Mouse (Mus musculus) heart, embryonic 13.5 days (tissue): ENCODE measurements around the gene Ptrh2. TPM values are rescaled to one million over a fixed set of nuclear protein-coding genes. Genes with fewer than 3 reads are reported as not detected.

ENCODE experiments used
- ATAC-seq: fragments of 200-750 bp; cut with Nextera tagmentation; 2 replicates; pipeline ENCODE4 v1.8.0; 2017; ENCODE audit warnings: moderate TSS enrichment; ENCODE audit not compliant: insufficient number of reproducible peaks, low FRiP score, low TSS enrichment; ENCODE audit errors: extremely low read depth
- H3K27ac ChIP-seq: fragments of 300-500 bp; sonication (generic); replicated peaks from 2 replicates; pipeline ENCODE4 v1.5.1; 2015; ENCODE audit warnings: moderate library complexity, mild to moderate bottlenecking, inconsistent platforms
- H3K27me3 ChIP-seq: fragments of 300-500 bp; sonication (generic); replicated peaks from 2 replicates; pipeline ENCODE4 v1.6.1; 2015; ENCODE audit warnings: mild to moderate bottlenecking, inconsistent platforms
- H3K36me3 ChIP-seq: fragments of 300-500 bp; sonication (generic); 2 replicates; pipeline ENCODE4 v1.6.1; 2015; ENCODE audit warnings: mild to moderate bottlenecking, inconsistent platforms
- H3K4me1 ChIP-seq: fragments of 300-500 bp; sonication (generic); 2 replicates; pipeline ENCODE4 v1.6.1; 2015; ENCODE audit warnings: inconsistent platforms
- H3K4me2 ChIP-seq: fragments of 300-500 bp; sonication (generic); 2 replicates; pipeline ENCODE4 v1.6.1; 2015; ENCODE audit warnings: inconsistent platforms, mild to moderate bottlenecking, moderate library complexity
- H3K4me3 ChIP-seq: fragments of 300-500 bp; sonication (generic); 2 replicates; pipeline ENCODE4 v1.5.1; 2015; ENCODE audit warnings: moderate library complexity, mild to moderate bottlenecking, inconsistent platforms
- H3K9ac ChIP-seq: fragments of 300-500 bp; sonication (generic); 2 replicates; pipeline ENCODE4 v1.6.1; 2015; ENCODE audit warnings: inconsistent platforms, mild to moderate bottlenecking, moderate library complexity
- H3K9me3 ChIP-seq: fragments of 300-500 bp; sonication (generic); 2 replicates; pipeline ENCODE4 v1.6.1; 2016; ENCODE audit warnings: inconsistent platforms
- WGBS: fragments of 180-500 bp; shearing (Covaris S2); methylation state at CpG from one replicate; pipeline ENCODE4 v1.1.7; 2015; ENCODE audit warnings: mixed read lengths; 5-methylcytosine and 5-hydroxymethylcytosine counted together
- polyA plus RNA-seq: library from polyadenylated mRNA; unstranded; fragments of >200 nt; fragmentation: Nextera tagmentation; extraction: Ambion mirVana; gene quantifications from 2 replicates; pipeline ENCODE4 v1.2.1, GENCODE M21; 2015

The Ptrh2 gene
- polyA plus RNA-seq, 1 experiment from 2014 or later, result 20.5 TPM

- Histone ChIP-seq H3K4me3 (no peak overlapping the region), H3K4me2 (no peak overlapping the region), H3K36me3 (peaks cover 94% of the 10 kb centered on the region), H3K9me3 (no peaks in the 10 kb centered on the region), H3K9ac (no peak overlapping the region), H3K27me3 (no peaks in the 10 kb centered on the region), H3K27ac (no peak overlapping the region), H3K4me1 (no peaks in the 10 kb centered on the region)
- no peak for ATAC-seq
- 84% methylated on average over 2 of the region's 2 CpGs for WGBS
These were observed 8.8 kb downstream of the Ptrh2 start for GRCm38 (mm10) chr11:86692546-86692945.

- no peak for ATAC-seq
- Histone ChIP-seq H3K9ac (no peak overlapping the region), H3K9me3 (no peaks in the 10 kb centered on the region), H3K27ac (no peak overlapping the region), H3K4me2 (no peak overlapping the region), H3K36me3 (peaks cover 97% of the 10 kb centered on the region), H3K27me3 (no peaks in the 10 kb centered on the region), H3K4me3 (no peak overlapping the region), H3K4me1 (no peaks in the 10 kb centered on the region)
- 74% methylated on average over 4 of the region's 4 CpGs for WGBS
These were observed 11.7 kb downstream of the Ptrh2 start for GRCm38 (mm10) chr11:86695461-86695860.

- peaks cover 97% of the 10 kb centered on the region for H3K36me3 ChIP-seq
- H3K27me3 ChIP-seq, result no peaks in the 10 kb centered on the region
- no peak overlapping the region for H3K27ac ChIP-seq
- H3K4me1 ChIP-seq, result no peaks in the 10 kb centered on the region
- WGBS, result 93% methylated on average over 4 of the region's 4 CpGs
- H3K9ac ChIP-seq, result no peak overlapping the region; the same call in 1 of the 2 replicates
- H3K4me2 ChIP-seq, result no peak overlapping the region
- H3K4me3 ChIP-seq, result no peak overlapping the region
- no peak for ATAC-seq
- no peaks in the 10 kb centered on the region for H3K9me3 ChIP-seq
These were observed 17.4 kb downstream of the Ptrh2 start for GRCm38 (mm10) chr11:86701151-86701550.

GRCm38 (mm10) chr11:86714606-86715005, 30.8 kb downstream of the Ptrh2 start:
- Histone ChIP-seq H3K9me3 (no peaks in the 10 kb centered on the region), H3K4me3 (no peak overlapping the region), H3K4me1 (peaks cover 4% of the 10 kb centered on the region; the same call in 1 of the 2 replicates), H3K4me2 (no peak overlapping the region), H3K9ac (no peak overlapping the region), H3K36me3 (peaks cover 87% of the 10 kb centered on the region), H3K27me3 (no peaks in the 10 kb centered on the region), H3K27ac (peak overlapping the region; percentile 5)
- ATAC-seq, result no peak

- peaks cover 81% of the 10 kb centered on the region for H3K36me3 ChIP-seq
- H3K4me1 ChIP-seq, result no peaks in the 10 kb centered on the region
- H3K4me3 ChIP-seq, result no peak overlapping the region
- 88% methylated on average over 6 of the region's 6 CpGs for WGBS
- H3K27ac ChIP-seq, result no peak overlapping the region
- no peaks in the 10 kb centered on the region for H3K27me3 ChIP-seq
- no peaks in the 10 kb centered on the region for H3K9me3 ChIP-seq
- no peak overlapping the region for H3K9ac ChIP-seq
- H3K4me2 ChIP-seq, result no peak overlapping the region
- no peak for ATAC-seq
These were observed 33.7 kb downstream of the Ptrh2 start for GRCm38 (mm10) chr11:86717306-86718065.

GRCm38 (mm10) chr11:86718369-86718768, 34.6 kb downstream of the Ptrh2 start:
- Histone ChIP-seq H3K4me3 (no peak overlapping the region), H3K27me3 (no peaks in the 10 kb centered on the region), H3K36me3 (peaks cover 82% of the 10 kb centered on the region), H3K27ac (no peak overlapping the region), H3K9ac (no peak overlapping the region), H3K9me3 (no peaks in the 10 kb centered on the region), H3K4me2 (no peak overlapping the region), H3K4me1 (no peaks in the 10 kb centered on the region)
- ATAC-seq, result no peak
- WGBS, result 95% methylated on average over 3 of the region's 3 CpGs

GRCm38 (mm10) chr11:86719390-86719789, 35.6 kb downstream of the Ptrh2 start:
- H3K27me3 ChIP-seq, result no peaks in the 10 kb centered on the region
- no peak overlapping the region for H3K4me2 ChIP-seq
- no peak overlapping the region for H3K27ac ChIP-seq
- no peaks in the 10 kb centered on the region for H3K4me1 ChIP-seq
- no peak for ATAC-seq
- H3K9me3 ChIP-seq, result no peaks in the 10 kb centered on the region
- H3K36me3 ChIP-seq, result peaks cover 83% of the 10 kb centered on the region
- no peak overlapping the region for H3K4me3 ChIP-seq
- WGBS, result 87% methylated on average over 8 of the region's 8 CpGs
- no peak overlapping the region for H3K9ac ChIP-seq

- Histone ChIP-seq H3K4me1 (no peaks in the 10 kb centered on the region), H3K9me3 (no peaks in the 10 kb centered on the region), H3K9ac (no peak overlapping the region), H3K27me3 (no peaks in the 10 kb centered on the region), H3K36me3 (peaks cover 82% of the 10 kb centered on the region), H3K4me3 (no peak overlapping the region), H3K4me2 (no peak overlapping the region), H3K27ac (no peak overlapping the region)
- 85% methylated on average over 3 of the region's 3 CpGs for WGBS
- no peak for ATAC-seq
These were observed 40.2 kb downstream of the Ptrh2 start for GRCm38 (mm10) chr11:86724004-86724403.

- H3K27ac ChIP-seq, result no peak overlapping the region
- no peak overlapping the region for H3K9ac ChIP-seq
- no peak overlapping the region for H3K4me2 ChIP-seq
- no peaks in the 10 kb centered on the region for H3K9me3 ChIP-seq
- no peaks in the 10 kb centered on the region for H3K27me3 ChIP-seq
- no peak for ATAC-seq
- H3K4me1 ChIP-seq, result no peaks in the 10 kb centered on the region
- 81% methylated on average over 7 of the region's 7 CpGs for WGBS
- no peak overlapping the region for H3K4me3 ChIP-seq
- peaks cover 81% of the 10 kb centered on the region for H3K36me3 ChIP-seq
These were observed 41.2 kb downstream of the Ptrh2 start for GRCm38 (mm10) chr11:86724982-86725381.

GRCm38 (mm10) chr11:86725607-86726006, 41.8 kb downstream of the Ptrh2 start:
- Histone ChIP-seq H3K4me3 (no peak overlapping the region), H3K36me3 (peaks cover 78% of the 10 kb centered on the region), H3K4me2 (no peak overlapping the region), H3K27me3 (no peaks in the 10 kb centered on the region), H3K4me1 (peaks cover 1% of the 10 kb centered on the region), H3K27ac (no peak overlapping the region), H3K9ac (no peak overlapping the region), H3K9me3 (no peaks in the 10 kb centered on the region)
- ATAC-seq, result no peak

- Histone ChIP-seq H3K36me3 (peaks cover 84% of the 10 kb centered on the region), H3K27me3 (no peaks in the 10 kb centered on the region), H3K4me1 (peaks cover 43% of the 10 kb centered on the region), H3K27ac (peak overlapping the region; percentile 90), H3K9ac (no peak overlapping the region), H3K4me3 (no peak overlapping the region), H3K9me3 (no peaks in the 10 kb centered on the region), H3K4me2 (peak overlapping the region; percentile 51)
- 42% methylated on average over 2 of the region's 2 CpGs for WGBS
- ATAC-seq, result peak; percentile 79
These were observed 47.7 kb downstream of the Ptrh2 start for GRCm38 (mm10) chr11:86731443-86731842.

- Histone ChIP-seq H3K27ac (peak overlapping the region; percentile 69), H3K9ac (peak overlapping the region; percentile 59), H3K4me3 (no peak overlapping the region), H3K4me2 (0 out of 2 replicates have a peak overlapping the region, but pooled peaks have one; percentile 8), H3K27me3 (no peaks in the 10 kb centered on the region), H3K4me1 (peaks cover 56% of the 10 kb centered on the region), H3K36me3 (peaks cover 63% of the 10 kb centered on the region), H3K9me3 (no peaks in the 10 kb centered on the region)
- WGBS, result 61% methylated on average over 10 of the region's 10 CpGs
- ATAC-seq, result no peak
These were observed 50.6 kb downstream of the Ptrh2 start for GRCm38 (mm10) chr11:86734241-86734939.
